Mouse (Mus musculus) testis, adult 2 months (tissue): Measurements from ENCODE around the gene Tns2. TPM values are rescaled to one million over a fixed set of nuclear protein-coding genes. Genes with fewer than 3 reads are reported as not detected.

Experiments
- H3K27ac ChIP-seq: fragments of 200-500 bp; 2 replicates; pipeline ENCODE4 v1.5.1; 2012; ENCODE audit warnings: low read depth, low read length; ENCODE audit not compliant: control insufficient read depth, insufficient read depth
- H3K27me3 ChIP-seq: fragments of 200-500 bp; 2 replicates; pipeline ENCODE4 v1.6.1; 2012; ENCODE audit warnings: mild to moderate bottlenecking, low read length, moderate library complexity; ENCODE audit not compliant: control insufficient read depth, insufficient read depth
- H3K36me3 ChIP-seq: fragments of 200-500 bp; 2 replicates; pipeline ENCODE4 v1.6.1; 2012; ENCODE audit warnings: mild to moderate bottlenecking, low read length; ENCODE audit not compliant: control insufficient read depth, insufficient read depth
- H3K4me1 ChIP-seq: fragments of 200-500 bp; 2 replicates; pipeline ENCODE4 v1.6.1; 2012; ENCODE audit warnings: low read length; ENCODE audit not compliant: control insufficient read depth, insufficient read depth
- H3K4me3 ChIP-seq: fragments of 200-500 bp; 2 replicates; pipeline ENCODE4 v1.5.1; 2012; ENCODE audit warnings: low read depth, mild to moderate bottlenecking, low read length, moderate library complexity, mixed read lengths; ENCODE audit not compliant: control insufficient read depth
- CTCF ChIP-seq: fragments of 200-500 bp; IDR thresholded peaks from 2 replicates; pipeline ENCODE4 v1.5.1; 2012; ENCODE audit warnings: low read depth, mild to moderate bottlenecking, inconsistent platforms, low read length, moderate library complexity; ENCODE audit not compliant: control insufficient read depth, insufficient read depth, insufficient replicate concordance
- POLR2A ChIP-seq: fragments of 200-500 bp; IDR thresholded peaks from 2 replicates; pipeline ENCODE4 v1.6.1; 2012; ENCODE audit warnings: low read depth, mild to moderate bottlenecking, inconsistent platforms, low read length, moderate library complexity; ENCODE audit not compliant: control insufficient read depth
- polyA plus RNA-seq: library from polyadenylated mRNA; depleted of rRNA; stranded (reverse); fragments of >200 nt; gene quantifications from 2 replicates; pipeline ENCODE4 v1.2.3, GENCODE M21; 2012

Tns2 gene
- polyA plus RNA-seq, 1 experiment = 6.9 TPM

DNA sequence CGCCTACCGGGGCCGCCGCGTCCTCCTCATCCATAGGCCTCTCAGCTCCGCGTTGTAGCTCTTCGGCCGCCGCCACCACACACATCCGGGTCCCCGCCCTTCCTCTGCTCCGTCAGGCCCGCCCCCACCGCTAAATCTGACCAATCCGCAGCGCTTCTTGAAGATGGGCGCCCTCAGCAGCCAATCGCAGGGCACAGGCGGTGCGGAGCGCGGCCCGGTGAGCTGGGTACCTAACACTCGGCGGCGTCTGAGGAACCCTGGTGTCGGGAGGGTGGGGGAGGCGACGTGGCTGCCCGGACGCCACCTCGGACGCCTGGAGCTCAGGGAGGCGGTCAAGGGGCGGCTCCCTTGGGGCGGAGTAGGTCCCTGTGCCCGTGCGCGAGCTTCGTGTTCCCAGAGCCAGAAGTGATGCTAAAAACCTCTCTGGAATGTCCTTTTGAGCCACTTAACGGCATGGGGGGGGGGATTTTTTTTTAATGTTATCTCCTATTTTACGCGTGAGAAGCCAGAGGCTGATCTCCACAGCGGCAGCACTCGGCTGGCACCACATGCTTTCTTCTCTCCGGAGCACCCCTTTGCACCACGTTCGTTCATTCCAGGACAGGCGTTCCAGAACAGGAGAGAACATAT, 36.0 kb downstream of the Tns2 start, which contains the start of gene Spryd3:
Gene Spryd3, minus strand, starts transcription at position 106 of the 630 bp plus-strand sequence.
- Histone ChIP-seq H3K27ac (peak within 1 kb of the TSS; percentile 82), H3K36me3 (no peaks in the 10 kb centered on the region), H3K27me3 (no peaks in the 10 kb centered on the region), H3K4me3 (peak within 1 kb of the TSS; percentile 94), H3K4me1 (peaks cover 7% of the 10 kb centered on the region)
- TF ChIP-seq CTCF (no peak), POLR2A (peak; percentile 55)

DNA sequence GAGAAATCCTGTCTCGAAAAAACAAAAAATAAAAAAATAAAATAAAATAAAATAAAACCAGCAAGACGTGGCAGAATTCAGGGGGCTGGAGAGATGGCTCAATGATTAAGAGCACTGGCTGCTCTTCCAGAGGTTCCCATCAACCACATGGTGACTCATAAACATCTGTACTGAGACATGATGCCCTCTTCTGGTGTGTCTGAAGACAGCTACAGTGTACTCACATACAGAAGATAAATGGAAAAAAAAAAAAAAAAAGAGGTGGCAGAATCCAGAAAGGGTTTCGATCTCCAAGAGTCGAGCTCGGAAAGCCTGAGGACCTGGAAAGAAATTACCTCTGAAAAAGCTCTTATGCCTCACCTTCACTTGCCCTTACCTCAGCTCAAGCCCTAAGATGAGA, 40.9 kb downstream of the Tns2 start:
- Histone ChIP-seq H3K27ac (no peak overlapping the region), H3K36me3 (no peaks in the 10 kb centered on the region), H3K4me3 (no peak overlapping the region), H3K27me3 (no peaks in the 10 kb centered on the region; the same call in none of the 2 replicates), H3K4me1 (peaks cover 13% of the 10 kb centered on the region)
- no peak for TF ChIP-seq CTCF
- no peak for TF ChIP-seq POLR2A

DNA sequence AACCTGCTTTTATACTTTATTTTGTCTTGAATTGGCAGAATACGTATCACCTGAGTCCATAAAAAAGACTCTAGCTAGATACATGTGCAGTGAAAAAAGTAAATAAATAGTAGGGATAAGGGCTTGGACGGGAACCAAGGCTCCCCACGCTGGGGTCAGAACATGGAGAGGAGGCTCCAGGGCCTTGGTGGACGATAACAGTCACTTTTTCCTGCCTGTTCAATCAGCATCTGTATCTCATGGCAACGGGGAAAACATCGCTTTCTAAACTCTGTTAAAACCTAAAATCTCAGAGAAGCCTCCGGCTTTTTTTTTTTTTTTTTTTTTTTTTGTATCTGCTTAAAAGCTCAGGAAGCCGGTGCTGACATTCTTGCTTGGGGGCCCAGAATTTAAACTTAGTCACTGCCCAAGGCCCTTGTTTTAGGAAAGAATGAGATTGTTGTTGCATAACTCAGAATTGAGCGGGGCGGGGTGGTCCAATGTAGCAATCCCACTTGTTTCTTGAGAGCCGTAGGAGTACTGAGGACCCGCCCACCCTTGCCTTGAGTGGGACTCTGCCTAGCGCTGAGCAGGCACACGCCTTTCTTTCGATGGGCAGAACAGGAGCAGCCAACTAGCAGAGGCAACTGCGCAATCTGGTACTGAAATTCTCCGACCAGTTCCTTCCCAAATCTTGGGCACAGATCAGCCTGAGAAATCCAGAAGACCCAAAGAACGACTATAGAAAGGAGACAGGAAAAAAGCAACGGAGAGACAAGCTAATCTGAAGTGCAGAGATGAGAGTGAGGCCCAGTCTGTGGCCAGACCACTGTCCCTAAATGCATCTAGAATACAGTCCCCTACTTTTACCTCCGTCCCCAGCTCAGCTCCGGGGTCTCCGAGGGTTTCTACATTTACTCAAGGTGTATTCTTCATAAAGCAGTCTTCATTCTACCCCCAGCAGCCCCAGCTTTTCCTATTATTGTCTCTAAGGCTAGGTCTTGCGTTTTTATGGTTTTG, 43.0 kb downstream of the Tns2 start:
- Histone ChIP-seq H3K4me1 (peaks cover 10% of the 10 kb centered on the region), H3K36me3 (no peaks in the 10 kb centered on the region), H3K4me3 (no peak overlapping the region), H3K27ac (peak overlapping the region; percentile 74), H3K27me3 (no peaks in the 10 kb centered on the region; the same call in none of the 2 replicates)
- no peak for TF ChIP-seq CTCF

DNA sequence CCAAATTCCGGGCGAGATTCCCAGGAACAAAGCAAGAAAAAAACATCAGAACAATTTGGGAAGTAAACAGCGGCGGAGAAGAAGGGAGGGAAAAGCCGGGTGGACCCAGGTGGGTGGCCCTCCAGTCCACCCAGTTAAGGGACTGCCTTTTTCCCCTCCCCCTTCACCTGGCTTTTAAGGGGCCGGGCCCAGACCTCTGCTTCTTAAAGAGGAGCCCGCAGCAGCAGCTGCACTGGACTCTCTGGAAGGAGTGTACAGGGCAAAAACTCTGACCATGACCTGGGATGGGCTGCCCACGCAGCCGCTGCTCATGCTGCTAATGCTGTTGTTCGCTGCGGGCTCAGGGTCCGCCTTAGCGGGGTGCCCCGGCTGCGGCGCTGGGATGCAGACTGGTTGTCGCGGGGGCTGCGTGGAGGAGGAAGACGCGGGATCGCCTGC, 44.1 kb downstream of the Tns2 start, which contains the start of gene Igfbp6:
Gene Igfbp6, plus strand, starts transcription at position 89 of the 438 bp plus-strand sequence.
- peak within 1 kb of the TSS; percentile 74 for H3K27ac ChIP-seq
- peak within 1 kb of the TSS; percentile 49 for H3K4me3 ChIP-seq
- no peaks in the 10 kb centered on the region; the same call in none of the 2 replicates for H3K27me3 ChIP-seq
- H3K36me3 ChIP-seq = no peaks in the 10 kb centered on the region
- TF ChIP-seq POLR2A = no peak
- no peak for TF ChIP-seq CTCF
- H3K4me1 ChIP-seq = peaks cover 10% of the 10 kb centered on the region

DNA sequence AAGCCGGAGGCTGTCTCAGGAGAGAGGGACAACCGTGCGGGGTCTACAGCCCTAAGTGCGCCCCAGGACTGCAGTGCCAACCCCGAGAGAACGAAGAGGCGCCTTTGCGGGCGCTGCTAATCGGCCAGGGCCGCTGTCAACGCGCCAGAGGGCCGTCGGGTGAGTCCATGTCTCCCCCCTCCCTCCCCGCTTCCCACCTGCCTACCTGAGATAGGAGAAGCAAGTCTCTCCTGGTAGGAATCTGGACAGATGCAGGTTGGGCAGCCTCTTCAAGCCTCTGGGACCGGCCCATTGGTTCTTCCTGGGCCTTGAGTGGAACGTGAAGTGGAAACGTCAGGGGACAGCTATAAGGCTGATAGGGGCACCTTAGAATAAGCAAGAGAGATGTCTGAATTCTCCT, 44.5 kb downstream of the Tns2 start:
- TF ChIP-seq CTCF (no peak), POLR2A (no peak)
- no peaks in the 10 kb centered on the region; the same call in none of the 2 replicates for H3K27me3 ChIP-seq
- peak overlapping the region; percentile 49 for H3K4me3 ChIP-seq
- H3K36me3 ChIP-seq = no peaks in the 10 kb centered on the region
- peaks cover 10% of the 10 kb centered on the region for H3K4me1 ChIP-seq
- H3K27ac ChIP-seq = 0 out of 2 replicates have a peak overlapping the region, but pooled peaks have one; percentile 20

DNA sequence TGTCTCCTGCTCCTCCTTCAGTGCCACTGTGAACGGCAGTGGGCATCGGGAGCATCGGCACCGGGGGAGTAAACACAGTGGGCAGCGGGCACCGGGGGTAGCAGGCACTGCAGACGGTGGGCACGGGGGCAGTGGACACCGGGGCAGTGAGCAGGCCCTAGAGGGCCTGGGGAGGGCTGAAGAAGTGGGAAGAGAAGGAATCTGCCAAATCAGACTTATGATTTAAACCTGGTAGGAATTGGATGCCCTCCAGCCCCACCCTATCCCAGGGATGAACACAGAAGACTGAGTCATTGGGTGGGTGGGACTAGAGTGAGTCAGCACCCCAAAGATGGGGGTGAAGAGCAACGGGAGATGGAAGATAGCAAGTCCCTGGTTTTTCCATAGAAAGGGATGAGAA, 45.1 kb downstream of the Tns2 start:
- H3K27ac ChIP-seq = peak overlapping the region; percentile 20; the same call in 1 of the 2 replicates
- TF ChIP-seq POLR2A (no peak), CTCF (no peak)
- no peaks in the 10 kb centered on the region; the same call in none of the 2 replicates for H3K27me3 ChIP-seq
- H3K4me1 ChIP-seq = peaks cover 10% of the 10 kb centered on the region
- H3K4me3 ChIP-seq = peak overlapping the region; percentile 49
- H3K36me3 ChIP-seq = no peaks in the 10 kb centered on the region

DNA sequence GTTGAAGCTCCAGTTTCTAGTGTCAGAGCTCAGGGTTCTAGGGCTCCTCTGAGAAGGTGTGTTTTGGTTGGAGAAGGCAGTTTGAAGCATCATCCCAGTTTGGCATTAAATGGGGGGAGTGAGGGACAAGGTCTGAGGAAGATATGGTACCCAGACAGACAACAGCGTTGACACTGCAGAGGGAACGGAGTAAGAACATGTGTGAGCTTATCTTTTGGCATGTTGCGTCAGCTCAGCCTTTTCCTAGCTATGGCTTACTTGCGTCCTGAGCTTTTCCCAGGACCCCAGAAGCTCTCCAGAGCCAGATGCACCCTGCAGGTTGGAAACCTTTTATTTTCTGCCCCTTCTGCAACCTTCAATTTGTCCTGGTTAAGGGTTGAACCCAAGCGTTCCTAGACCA, 45.9 kb downstream of the Tns2 start:
- Histone ChIP-seq H3K4me3 (no peak overlapping the region), H3K36me3 (no peaks in the 10 kb centered on the region), H3K4me1 (peaks cover 13% of the 10 kb centered on the region), H3K27ac (no peak overlapping the region), H3K27me3 (no peaks in the 10 kb centered on the region; the same call in none of the 2 replicates)
- TF ChIP-seq POLR2A (no peak), CTCF (no peak)
